Mouse (Mus musculus) spleen, adult 2 months (tissue): ENCODE results near the gene Ech1.

Source experiments
- CTCF ChIP-seq: fragments of 200-500 bp; IDR thresholded peaks from 2 replicates; pipeline ENCODE4 v1.5.1; 2011; ENCODE audit warnings: mild to moderate bottlenecking, inconsistent platforms; ENCODE audit not compliant: insufficient read depth, insufficient read length, insufficient replicate concordance; ENCODE audit errors: extremely low read depth
- POLR2A ChIP-seq: fragments of 200-500 bp; IDR thresholded peaks from 2 replicates; pipeline ENCODE4 v1.6.1; 2011; ENCODE audit warnings: low read depth, low read length, inconsistent platforms

DNA sequence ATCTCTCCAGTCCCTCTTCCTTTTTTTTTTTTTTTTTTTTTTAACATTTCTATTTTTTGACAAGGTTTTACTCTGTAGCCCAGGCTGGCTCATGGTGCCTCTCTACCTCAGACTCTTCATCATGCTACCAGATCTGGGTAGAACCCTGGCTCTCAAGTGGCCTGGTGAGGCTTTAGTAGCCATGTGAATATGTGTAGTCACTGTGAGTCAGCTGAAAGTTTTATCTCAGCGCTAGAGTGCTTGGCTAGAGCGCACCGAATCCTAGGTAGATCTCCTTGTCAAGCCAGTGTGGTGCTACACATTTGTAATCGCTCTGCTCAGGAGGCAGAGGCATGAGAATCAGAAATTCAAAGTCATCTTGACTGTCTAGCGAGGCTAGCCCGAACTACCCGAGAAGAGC is 52.1 kb downstream of the Ech1 start:
- no peak for TF ChIP-seq CTCF
- no peak for TF ChIP-seq POLR2A
